Comparison of ENCODE assay signal across 1 mouse cellular context in the genomic region with DNA sequence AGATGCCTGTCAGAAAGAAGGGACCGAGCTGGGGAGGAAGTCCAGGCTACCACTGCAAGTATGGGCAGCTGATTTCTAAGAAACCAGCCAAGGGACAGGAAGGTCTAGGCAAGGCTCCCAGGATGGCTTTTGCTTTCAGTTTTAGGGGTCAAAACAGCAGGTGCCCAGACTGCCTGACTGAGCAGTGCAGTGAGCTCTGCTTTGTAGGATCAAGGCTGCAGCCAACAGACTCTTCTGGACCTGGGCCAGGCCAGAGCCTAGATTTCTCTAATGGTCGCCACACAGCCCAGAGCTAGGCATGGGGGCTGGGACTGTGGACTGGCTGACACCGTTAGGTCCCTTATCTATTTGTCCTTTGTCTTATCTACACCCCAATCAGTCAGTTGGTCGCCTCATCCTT.
A peak's percentile ranks its signal among the peaks of the same experiment; 100 is the strongest.
TF ChIP-seq lines count a peak whose summit lies in the region.

No protein-coding gene starts in this region.

TF ChIP-seq in CH12.LX, 34 proteins besides CTCF, POLR2A, EP300 and RAD21:
- no peak for TF ChIP-seq GABPA (IDR thresholded peaks at IDR 0.05; ENCODE audit: insufficient replicate concordance, low read depth, low read length)
- peak; percentile 41; the same call in 1 of the 2 replicates for TF ChIP-seq ETS1 (conservative IDR thresholded peaks at IDR 0.05; ENCODE audit: low read depth, low read length)
- TF ChIP-seq IRF4 (IDR thresholded peaks at IDR 0.05; ENCODE audit: low read depth, low read length) = peak; percentile 54; the same call in 1 of the 2 replicates
- no peak for TF ChIP-seq ZMIZ1 (IDR thresholded peaks at IDR 0.05; ENCODE audit: low read depth, low read length)
- peak; percentile 46 for TF ChIP-seq TCF12 (IDR thresholded peaks at IDR 0.05; ENCODE audit: low read depth, low read length)
